Mouse (Mus musculus) gastrocnemius, postnatal 10 days (tissue): Measurements from ENCODE around the gene Dclk2. TPM values are rescaled to one million over a fixed set of nuclear protein-coding genes. Genes with fewer than 3 reads are reported as not detected.

Source experiments
- DNase-seq: peaks from one replicate; pipeline ENCODE4 v3.0.0; 2021; ENCODE audit warnings: mixed read lengths
- total RNA-seq, 2 experiments: library from RNA; stranded (reverse); gene quantifications; 2 replicates each; pipeline ENCODE4 v1.2.3; 2021

Dclk2 gene
- total RNA-seq, 2 experiments from 2014 or later = 3.7 to 6.2 TPM

DNA sequence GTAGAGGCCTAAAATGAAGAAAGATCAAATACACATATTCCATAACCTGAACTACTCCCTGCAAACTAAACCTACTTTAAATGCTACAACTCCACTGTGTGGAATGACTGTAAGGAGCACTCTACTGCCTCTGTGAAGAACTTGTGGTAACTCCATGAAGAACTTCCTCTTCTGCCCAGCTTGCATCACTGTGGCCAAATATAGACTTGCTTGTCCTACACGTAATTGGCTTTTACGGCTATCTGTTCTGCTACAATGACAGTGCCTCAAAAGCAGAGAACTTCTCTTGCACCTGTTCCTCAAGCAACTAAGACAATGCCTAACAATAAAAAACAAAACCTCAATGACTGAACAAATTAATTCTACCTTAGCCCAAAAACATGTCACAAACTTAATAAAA lies 26.2 kb downstream of the Dclk2 start:
- no peak for DNase-seq

DNA sequence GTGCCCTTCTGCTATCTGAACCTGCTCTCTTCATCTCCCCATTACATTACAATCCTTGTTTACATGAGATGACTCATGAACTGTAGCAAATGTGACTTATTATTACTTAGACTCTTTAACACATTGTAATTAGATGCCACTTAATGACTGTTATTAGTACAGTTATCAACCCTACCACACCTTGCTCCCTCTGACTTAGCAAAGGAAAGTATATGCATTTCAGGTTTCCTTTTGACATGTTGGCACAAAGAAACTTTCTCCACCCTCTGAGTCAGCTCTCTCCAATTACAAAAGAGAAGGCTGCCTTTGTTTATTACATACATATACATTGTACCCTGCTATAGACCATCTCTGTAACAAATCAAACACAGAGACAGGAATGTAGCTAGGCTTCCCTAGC lies 33.1 kb downstream of the Dclk2 start:
- no peak for DNase-seq

DNA sequence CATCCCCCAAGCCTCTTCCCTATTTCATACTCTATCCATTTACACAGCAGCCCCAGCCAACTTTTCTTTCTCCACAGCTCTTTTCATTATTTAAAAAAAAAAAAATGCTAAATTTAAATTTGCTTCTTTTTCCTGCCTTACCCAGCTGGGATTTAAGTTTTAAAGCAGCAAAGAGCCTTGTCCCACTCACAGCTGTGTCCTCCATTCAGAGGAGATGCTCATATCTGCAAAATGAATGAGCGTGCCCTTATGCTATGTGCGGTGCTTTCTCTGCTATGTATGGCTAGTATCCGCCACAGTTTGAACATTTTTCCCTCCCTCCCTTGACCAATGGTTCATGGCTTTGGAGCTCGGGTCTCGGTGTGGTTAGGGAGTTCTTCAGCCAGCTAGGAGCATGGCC lies 35.5 kb downstream of the Dclk2 start:
- DNase-seq = no peak

DNA sequence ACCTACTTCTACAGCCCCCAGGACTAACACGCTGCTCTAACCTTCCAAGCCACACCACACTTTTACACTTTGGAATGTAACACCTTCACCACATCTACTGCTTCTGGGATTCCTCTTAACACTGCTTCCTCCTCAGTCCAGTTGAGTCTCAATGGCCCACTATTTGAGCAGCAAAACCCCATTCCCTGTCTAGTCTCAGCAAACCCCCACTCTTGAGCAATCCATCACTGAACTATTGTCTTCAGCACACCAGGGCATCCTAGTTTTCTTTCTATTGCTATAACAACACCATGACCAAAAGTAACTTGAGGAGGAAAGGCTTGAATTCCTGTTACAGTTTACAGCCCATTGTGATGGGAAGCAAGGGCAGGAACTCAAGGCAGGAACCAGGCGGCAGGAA lies 36.2 kb downstream of the Dclk2 start:
- DNase-seq = no peak

DNA sequence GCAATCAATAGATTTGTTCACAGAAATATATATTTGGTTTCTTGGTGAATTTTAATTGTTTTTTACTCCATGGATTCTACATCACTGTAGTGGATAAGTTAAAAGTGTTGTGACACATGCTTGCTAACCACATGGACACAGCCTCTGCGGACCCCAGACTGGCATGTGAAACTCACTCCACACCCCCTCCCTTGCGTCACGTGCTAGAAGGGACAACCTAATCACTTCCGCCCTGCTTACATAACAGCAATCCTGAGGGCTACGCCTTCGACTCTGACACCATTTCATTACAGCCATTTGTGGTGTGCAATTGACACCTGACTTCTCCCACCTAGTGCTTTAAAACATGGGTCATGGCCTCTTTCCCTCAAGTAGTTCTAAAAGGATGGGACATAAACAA lies 36.7 kb downstream of the Dclk2 start:
- DNase-seq = no peak

DNA sequence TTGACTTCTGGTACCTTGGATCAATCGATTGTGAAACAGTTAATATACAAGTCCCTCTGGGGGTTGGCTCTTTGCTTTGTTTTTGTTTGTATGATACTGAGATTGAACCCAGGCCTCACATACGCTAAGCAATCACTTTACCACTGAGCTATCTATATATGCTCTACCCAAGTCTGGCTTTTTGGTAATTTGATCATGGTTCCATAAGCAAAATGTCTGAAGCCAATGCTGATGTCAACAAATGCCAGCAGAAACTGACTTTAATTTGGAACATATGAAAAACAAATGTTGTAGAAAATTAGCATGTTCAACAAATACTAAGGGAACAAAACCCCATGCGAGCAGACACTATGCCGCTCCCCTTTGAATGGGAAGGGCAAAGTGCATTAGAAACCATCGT lies 44.7 kb downstream of the Dclk2 start:
- no peak for DNase-seq

DNA sequence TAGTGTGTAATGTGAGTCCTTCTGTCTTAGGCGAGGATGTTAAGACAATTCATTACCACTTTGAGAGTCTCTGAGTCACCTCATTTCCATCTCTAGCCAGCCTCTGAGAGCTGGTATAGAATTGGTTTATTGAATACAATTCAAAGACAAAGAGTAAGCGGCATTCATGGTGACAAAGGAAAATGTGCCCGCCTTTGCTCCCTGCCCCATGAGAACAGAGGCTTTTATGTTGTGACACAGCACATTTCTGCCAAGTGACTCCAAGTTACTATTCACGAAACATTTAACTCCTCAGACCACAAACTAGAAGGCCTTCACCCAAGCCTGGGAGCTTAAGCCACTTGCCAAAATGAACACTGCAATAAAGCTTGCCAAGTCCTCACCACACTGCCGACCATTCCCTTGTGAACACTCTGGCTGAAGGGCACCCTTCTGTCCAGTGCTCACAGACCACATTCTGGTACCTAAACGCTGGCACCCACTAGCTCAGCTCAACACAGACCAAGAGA lies 47.5 kb downstream of the Dclk2 start:
- DNase-seq = no peak

DNA sequence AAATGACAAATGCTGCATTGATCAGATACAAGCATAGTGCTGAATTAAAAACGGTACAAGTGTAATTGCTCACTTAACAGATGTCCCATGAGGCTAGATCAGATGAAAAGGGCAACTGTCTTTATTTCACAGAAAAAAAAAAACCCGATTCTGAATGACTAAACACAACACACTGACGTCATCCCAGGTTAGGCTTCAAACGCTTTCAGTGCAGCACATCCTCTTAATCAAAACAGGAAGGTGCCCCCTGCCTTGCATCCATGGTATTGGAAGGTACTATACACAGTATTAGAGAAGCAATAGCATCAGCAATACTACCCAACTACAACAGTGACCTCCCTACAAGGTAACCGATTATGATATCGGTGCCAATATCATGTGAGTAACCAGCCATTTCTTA lies 49.7 kb downstream of the Dclk2 start:
- DNase-seq = no peak

DNA sequence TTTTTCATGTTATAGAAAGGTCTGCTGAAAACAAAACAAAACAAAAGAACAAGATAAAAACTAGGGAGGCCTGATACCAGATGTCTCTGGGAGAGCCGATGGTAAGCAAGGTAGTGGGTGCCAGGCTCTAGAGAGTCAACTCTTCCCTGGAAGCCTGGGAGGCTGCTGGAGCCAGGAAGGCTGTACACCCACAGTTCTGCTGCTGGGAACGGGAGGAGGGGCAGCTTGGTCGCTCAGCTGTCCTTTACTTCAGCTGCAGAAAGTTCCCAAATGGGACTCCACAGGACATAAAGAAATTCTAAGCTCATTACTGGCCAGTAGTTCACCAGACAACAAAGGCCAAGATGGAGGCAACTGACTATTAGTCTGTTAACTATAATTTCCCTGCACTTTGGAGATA lies 50.2 kb downstream of the Dclk2 start:
- DNase-seq = no peak

DNA sequence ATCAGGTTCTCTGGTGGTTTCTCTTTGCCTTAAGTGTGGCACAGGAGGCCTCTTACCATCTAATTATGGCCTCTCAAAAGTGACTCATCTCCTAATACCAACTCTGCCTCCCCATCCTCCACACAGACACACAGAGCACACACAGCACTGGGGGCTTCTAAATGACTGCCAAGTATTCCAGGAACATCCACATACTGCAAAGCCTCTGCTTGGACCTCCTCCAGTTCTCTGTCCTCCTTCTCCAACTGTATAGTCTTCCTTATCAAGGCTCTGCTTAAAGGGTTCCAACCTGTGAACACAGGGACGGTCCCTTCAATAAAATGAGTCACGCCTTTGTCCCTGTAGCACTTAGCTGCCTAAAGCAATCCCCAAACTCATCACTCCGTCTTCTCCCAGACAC lies 51.9 kb downstream of the Dclk2 start:
- no peak for DNase-seq

DNA sequence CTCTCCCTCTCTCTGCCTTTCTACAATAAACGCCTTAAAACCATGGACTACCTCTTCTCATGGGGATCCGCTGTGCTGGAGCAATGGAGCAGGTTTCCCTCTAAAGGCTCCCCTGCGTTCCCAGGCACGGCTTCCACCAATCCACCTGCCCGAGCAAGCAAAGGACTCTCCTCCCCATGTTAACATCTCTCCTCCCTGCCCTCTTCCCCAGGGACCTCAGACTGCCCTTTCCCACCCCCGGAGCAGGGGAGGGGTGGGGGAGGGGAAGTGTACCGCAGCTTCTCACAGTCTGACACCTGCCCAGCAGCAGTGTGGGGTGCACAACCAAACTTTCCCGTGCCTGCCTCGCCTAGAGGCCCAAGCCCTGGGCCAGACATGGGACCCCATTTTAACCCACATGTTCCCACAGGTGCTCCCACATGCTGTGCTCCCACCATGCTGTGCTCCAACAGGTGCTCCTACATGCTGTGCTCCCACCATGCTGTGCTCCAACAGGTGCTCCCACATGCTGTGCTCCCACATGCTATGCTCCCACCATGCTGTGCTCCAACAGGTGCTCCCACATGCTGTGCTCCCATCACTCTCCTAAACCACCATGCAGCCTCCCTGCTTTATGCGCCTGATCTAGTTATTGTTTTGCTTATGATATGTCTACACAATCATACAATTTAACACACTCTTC lies 57.2 kb downstream of the Dclk2 start:
- DNase-seq = no peak

DNA sequence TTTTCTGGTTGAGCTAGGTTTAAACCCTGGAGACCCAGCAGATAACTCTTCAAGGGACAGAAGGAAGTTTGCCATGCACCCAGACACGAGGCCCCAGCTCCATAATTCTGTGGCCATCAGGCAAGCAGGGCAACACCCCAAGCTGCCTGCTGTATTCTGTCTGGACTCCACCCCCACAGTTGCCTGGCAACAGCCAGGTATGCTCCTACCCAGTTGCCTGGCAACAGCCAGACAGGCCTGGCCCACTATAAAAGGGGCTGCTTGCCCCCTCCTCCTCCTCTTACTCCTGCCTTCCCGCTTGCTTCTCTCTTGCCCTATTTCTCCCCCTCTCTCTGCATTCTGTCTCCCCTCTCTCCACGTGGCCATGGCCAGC lies 57.7 kb downstream of the Dclk2 start:
- DNase-seq = no peak

DNA sequence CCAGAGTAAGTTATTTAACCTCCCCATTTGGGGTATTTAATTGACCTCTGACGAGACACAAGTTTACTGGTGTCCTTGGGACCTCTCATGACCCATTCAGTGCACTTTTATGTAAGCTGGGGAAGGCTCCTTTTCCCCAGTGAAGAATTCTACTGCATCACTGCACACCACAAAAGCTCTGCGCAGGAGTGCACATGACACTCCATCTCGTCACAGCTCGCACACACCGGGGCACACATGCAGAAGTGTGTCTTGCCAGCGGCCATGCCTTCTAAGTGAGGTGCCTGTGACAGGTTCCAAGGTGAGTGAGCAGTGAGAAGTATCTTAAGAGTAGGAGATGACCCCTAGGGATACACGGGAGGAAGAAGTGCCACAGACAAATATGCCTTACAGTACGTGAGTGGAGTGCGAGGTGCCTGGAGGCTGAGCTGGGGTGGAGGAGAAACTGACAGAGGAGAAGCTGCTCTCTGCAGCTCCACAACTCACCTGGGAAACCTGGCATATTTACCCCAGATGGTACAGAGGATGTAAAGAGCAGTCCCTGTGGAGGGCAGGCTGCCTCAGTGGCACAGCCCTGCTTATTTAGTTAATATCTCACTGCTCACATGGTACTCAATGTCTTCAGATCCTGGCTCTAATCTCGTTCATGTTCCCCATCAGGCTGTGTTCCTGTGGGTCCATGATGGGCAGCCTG lies 58.3 kb downstream of the Dclk2 start:
- no peak for DNase-seq

DNA sequence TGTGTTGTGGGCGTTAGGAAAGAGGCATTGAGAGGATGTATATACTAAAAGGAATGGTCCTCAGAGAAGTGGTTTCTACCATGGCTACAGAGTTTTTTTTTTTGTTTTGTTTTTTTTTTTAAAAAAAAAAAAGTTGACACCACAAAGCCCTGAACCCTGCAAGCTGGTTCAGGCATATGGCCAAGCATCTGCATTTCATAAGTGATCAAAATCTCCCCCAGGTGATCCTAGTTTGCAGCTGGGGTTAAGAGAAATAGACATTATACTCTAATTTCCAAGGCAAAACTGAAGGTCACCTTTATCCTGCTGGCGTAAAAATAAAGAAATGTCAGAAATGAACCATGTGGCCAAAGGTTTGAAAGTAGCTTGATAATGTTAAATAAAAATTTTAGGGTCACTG lies 60.9 kb downstream of the Dclk2 start:
- no peak for DNase-seq

DNA sequence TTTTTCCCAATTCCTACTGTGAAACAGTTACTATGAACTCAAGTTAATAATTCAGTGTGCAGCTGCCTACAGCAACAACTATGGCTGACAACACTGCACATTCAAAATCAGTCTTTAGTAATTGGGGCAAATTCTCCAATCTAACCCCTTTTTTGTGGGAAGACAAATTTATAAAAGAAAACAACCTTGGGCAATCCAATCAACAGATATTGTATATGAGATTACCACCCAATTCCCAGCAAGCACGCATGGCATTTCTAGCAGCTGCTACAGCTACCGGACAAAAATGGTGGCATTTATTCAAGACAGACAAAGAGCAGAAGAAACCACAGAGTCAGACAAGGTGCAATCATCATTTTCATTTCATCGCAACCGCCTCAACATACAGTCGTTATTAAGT lies 62.0 kb downstream of the Dclk2 start:
- no peak for DNase-seq

DNA sequence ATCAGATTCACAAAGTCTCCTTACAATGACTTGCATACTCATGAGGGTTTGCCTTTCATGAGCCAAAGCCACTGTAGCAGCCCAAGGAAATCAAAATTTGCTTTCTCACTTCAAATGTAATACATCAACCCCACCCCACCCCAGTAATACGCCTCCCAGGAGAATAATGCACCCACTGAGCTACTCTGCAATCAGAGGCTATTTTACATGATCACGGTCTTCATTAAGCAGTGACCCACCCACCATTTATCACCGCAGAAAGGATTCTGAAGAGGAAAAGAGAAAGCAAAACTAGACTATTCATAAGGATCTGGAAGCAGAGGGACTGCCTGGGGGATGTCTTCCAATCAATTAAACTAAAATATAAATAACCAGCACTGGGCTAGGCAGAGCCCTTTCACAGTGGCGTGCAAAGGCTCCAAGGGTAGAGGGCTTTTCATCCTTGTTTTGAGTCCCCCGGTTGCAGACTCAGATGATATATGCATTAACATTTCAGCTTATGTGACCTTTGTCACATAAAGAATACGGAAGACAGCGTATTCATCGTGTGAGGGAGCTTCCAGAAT lies 62.7 kb downstream of the Dclk2 start:
- no peak for DNase-seq

DNA sequence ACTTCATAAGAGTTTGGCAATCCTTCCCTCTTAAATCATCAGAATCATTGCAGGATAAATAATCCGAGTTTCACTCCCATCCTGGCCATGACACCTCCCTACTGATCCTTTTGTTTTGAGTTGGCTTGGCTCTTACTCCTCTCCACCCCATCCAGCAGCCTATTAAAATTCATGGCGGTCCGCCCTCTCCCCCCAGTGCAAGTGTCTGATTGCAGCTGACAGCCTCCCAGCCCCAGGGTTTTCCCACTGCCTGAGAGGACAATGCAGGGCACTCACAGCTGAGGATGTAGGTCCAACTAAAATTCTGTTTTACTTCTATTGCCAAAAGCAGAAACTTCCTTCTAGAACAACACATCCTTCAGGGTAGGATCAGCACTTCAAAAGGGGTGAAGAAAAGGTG lies 67.8 kb downstream of the Dclk2 start:
- no peak for DNase-seq

DNA sequence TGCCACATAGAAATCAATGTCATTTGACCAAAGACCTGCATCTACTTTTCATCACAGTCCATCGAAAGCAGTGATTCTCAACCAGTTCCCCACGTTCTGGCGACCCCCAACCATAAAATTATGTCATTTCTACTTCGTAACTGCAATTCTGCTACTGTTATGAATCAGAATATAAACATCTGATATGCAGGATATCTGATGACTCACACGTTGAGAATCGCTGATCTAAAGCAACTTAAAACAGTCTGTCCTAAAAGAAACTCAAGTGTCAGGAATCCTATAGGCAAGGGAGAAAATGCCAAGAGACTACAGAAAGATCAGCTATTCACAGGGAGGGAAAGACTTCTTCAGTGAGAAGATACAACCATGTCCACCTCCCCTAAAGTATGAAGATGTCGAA lies 69.5 kb downstream of the Dclk2 start:
- no peak for DNase-seq

DNA sequence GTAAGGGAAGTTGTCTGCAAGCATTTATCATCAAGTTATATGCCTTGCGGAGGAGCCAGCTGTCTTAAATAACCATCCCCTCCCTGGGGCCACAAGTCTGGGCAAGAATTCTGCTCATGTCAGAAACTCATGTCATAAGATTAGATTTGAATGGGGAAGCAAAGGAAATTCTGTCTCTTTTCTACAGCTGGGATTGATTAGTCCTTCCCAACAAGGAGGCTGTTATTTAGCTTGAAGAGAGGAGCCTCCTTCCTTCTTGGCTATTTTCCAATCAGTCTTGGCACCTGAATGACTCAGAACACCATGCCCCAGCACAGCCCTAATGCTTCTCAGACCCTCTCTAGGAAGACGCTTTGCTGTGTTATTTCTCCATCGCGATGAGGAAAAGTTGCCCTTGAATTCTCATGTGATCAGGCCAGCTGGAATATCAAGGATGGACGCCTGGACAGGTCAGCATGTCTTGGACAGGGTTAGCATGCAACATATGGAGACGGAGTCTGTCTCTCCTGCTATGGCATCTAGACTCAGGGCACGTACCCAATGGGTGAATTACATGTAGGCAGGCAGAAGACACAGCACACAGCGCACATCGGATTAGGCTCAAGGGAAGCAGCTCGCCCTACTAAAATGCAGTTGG lies 70.1 kb downstream of the Dclk2 start:
- no peak for DNase-seq

DNA sequence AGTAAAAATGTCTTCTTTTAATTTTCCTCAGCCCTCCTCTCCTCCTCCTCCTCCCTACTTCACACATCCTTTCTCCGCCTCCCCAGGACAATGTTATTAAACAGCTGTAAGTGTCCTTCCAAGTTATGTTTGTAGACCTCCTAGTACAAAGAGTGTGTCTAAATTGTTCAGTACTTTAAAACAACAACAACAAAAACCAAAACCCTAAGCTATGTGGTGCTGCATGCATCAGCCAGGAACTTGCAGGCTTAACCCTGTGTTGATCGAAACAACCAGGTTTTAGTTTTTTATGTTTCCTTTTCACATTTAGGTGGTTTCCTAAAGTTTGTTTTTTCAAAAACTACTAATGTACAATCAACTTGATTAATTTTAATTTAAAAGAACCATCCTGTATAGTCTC lies 71.3 kb downstream of the Dclk2 start:
- no peak for DNase-seq

DNA sequence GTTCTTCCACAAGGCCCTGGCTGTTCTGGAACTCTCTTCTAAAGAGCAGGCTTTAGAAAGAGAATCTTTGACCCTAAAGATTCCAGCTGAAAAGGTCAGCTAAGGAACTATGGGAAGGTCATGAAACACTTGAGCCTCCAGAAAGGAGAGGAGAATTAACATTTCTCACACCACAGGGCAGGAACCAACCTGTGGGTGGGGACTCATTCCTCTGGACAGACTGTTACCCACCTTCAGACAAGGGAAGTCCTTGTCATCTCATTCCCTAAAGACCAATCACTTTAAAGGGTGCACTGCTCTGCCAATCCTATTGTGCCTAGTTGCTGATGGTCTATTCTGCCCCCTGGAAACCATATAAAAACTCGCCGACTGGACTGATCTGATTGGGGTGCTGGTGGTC lies 73.1 kb downstream of the Dclk2 start:
- DNase-seq = no peak

DNA sequence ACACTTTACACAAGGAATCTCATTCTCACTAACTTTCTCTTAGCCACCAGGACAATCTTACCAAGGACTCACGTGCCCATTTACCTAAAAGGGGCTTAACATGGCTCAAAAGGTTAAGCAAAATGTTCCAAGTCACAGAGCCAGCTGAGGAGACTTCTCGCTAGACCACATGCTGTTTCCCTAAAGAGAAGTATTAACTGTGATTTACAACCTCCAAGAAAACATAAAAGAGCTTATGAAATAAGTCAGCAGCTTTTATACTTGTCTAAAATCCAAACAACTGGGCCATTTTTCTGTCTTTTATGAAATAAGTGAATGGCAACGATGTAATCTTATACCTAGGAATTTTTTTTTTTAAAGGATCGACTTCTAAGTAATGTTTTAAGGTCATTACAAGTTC lies 74.6 kb downstream of the Dclk2 start:
- no peak for DNase-seq

DNA sequence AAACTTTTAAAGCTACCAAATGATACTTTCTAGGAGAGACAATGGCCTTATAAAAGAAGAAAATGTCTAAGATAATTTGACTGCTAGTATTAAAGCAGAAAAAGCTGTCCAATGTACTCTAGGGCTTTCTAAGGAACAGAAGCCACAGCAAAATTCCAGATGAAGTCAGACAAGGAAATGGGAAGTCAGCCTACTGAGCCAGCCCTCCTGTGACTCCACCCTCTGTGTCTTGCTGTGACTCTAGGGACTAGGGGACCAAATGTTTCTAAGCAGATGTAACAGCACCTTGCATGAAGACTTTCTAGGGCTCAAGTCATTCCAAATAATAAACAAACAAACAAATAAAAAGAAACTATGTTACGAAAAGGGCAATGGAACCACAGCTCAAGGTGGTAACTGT lies 75.1 kb downstream of the Dclk2 start:
- DNase-seq = no peak
